Mouse (Mus musculus): ENCODE results near the gene Gm21394. TPM values are rescaled to one million over a fixed set of nuclear protein-coding genes. Genes with fewer than 3 reads are reported as not detected.

Gm21394 gene
- polyA plus RNA-seq (2017; shearing (Covaris generic)): not detected

DNA sequence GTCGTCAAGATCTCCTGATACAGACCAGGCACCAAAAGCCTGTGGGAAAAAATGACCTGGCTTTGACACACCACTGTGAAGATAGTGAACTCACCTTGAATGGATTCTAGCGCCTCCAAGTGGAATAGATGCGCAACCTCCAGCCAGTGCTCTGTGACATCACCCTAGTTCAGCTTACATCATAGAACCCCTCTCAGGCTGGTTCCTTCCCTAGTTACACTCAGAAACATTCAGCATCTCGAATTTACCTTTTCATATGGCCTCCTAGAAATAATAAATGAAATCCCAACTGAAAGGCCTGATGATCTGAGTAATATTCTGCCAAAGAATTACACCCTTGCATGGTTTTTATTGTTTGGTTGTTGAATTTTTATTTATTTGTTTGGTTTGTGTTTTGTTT, at the start of gene Gm21394:
Gene Gm21394 (minus strand): TSS at position 101 of the 400 bp plus-strand sequence.

Other genes with a start within 250 kb of the Gm21394 start
- not detected for gene Gm21409, start 181.8 kb upstream of the Gm21394 start, polyA plus RNA-seq (2017; shearing (Covaris generic))